Mouse (Mus musculus): ENCODE results near the gene Limd1. TPM values are rescaled to one million over a fixed set of nuclear protein-coding genes. Genes with fewer than 3 reads are reported as not detected.
A peak's percentile ranks its signal among the peaks of the same experiment; 100 is the strongest.

The Limd1 gene
- polyA plus RNA-seq, 1 experiment from 2014 or later = 52.1 TPM

DNA sequence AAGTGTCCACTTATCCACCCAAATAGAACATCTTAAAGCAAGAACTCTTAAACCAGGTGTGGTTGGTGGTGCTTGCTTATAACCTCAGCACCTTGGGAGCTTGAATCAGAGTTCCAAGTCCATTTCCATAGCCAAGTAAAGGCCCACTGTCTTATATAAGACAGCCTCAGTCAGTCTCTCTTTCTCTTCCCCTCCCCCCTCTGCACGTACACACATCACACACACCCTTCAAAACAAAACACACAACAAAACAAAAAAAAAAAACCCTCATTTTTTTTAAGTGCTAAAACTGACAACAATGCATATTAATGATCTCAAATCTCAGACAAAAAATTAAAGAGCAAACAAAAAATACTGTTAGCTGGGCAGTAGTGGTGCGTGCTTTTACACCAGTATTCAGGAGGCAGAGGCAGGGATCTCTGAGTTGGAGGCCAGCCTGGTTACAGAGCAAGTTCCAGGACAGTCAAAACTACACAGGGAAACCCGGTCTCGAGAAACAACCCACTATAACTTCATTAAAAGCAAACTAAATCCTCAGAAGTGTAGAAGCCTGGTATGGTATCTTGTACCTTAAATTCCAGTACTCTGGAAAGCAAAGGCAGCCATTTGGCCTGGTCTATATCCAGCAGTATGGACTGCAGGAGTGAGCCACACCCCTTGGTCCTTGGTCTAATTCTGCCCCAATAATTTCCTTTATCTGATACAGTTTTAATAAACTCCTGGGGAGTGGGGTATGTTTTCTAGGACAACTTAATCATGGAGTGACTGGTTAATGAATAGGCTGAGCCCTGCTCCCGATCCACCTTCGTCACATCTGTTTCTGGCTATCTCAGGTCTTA, 49.8 kb downstream of the Limd1 start:
- WGBS = 29% methylated on average over 6 of the region's 6 CpGs
- no peaks in the 10 kb centered on the region for H3K27me3 ChIP-seq (replicated peaks; ENCODE audit: low read depth, poor library complexity, severe bottlenecking)
- H3K9me3 ChIP-seq = no peaks in the 10 kb centered on the region
- H3K36me3 ChIP-seq (replicated peaks) = no peaks in the 10 kb centered on the region
- peak overlapping the region; percentile 83 for H3K27ac ChIP-seq (replicated peaks)
- peak; percentile 20 for DNase-seq (ENCODE audit: low spot score)
- peaks cover 28% of the 10 kb centered on the region for H3K4me1 ChIP-seq
- H3K4me3 ChIP-seq = peak overlapping the region; percentile 94

DNA sequence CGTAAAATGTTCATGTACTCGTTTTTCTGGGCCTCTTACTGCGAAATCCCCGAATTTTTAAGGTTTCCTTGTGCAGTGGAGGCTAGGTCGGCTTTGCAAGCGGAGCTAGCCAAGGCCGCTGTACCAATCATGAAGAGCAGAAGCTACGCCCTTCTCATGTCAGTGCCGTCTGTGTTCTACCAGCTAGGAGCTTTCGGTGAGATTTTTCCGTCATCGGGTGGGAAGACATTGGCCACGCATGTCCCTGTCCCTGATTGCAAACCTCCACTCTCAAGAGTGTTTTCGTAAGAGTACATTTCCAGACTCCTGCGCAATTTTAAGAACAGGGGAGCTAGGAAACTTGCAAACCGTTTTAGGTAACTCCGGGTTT, 50.4 kb downstream of the Limd1 start:
- WGBS = 1% methylated on average over 17 of the region's 17 CpGs

DNA sequence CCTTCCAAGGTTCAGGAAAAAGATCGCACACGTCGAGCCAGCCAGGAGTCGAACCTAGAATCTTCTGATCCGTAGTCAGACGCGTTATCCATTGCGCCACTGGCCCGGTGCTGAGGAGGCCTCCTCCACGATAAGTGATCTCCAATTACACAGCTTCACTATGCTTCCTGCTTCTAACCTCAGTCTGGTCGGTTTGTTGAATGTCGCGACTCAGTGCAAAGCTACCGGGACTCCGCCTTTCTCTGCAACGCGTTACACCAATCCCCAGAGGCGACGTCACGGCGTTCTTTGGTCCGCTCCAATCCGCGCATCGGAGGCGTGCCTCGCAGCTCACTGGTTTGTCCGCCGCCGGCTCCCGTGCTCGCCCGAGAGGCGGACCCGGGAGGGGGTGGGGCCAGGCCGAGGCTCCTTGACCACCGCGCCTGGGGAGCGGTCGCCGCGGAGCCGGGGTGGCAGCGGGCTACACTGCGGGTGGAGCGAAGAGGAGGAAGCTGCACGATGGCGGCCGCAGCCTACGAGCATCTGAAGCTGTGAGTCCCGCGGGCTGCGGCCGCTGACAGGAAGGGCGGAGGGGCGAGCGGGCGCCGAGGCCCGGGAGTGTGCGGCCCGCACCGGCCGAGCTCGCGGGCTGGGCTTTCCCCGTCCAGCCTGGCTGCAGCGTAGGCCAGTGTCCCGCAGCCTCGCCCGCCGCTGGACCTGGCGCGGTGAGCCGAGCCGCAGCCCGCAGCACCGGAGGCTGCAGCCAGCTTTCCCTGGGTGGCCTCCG, 51.1 kb downstream of the Limd1 start, which contains the start of gene Sacm1l:
Gene Sacm1l (plus strand): TSS at position 368 of the 766 bp plus-strand sequence.
- no peaks in the 10 kb centered on the region for H3K9me3 ChIP-seq
- peak within 1 kb of the TSS; percentile 91 for H3K27ac ChIP-seq (replicated peaks)
- H3K4me1 ChIP-seq = peaks cover 28% of the 10 kb centered on the region
- H3K36me3 ChIP-seq (replicated peaks) = 0 out of 2 replicates have a peak, but pooled peaks cover 3% of the 10 kb centered on the region
- peak; percentile 99 for DNase-seq (ENCODE audit: low spot score)
- under 1% methylated on average over 79 of the region's 79 CpGs for WGBS
- no peaks in the 10 kb centered on the region for H3K27me3 ChIP-seq (replicated peaks; ENCODE audit: low read depth, poor library complexity, severe bottlenecking)
- H3K4me3 ChIP-seq = peak within 1 kb of the TSS; percentile 94

More for the DNA sequence above, 50.4 kb downstream of the Limd1 start:
- H3K36me3 ChIP-seq (replicated peaks) = no peaks in the 10 kb centered on the region
- H3K4me3 ChIP-seq = peak overlapping the region; percentile 94
- peak overlapping the region; percentile 83 for H3K27ac ChIP-seq (replicated peaks)
- peaks cover 28% of the 10 kb centered on the region for H3K4me1 ChIP-seq
- peak; percentile 54 for DNase-seq (ENCODE audit: low spot score)
- no peaks in the 10 kb centered on the region for H3K9me3 ChIP-seq
- H3K27me3 ChIP-seq (replicated peaks; ENCODE audit: low read depth, poor library complexity, severe bottlenecking) = no peaks in the 10 kb centered on the region

DNA sequence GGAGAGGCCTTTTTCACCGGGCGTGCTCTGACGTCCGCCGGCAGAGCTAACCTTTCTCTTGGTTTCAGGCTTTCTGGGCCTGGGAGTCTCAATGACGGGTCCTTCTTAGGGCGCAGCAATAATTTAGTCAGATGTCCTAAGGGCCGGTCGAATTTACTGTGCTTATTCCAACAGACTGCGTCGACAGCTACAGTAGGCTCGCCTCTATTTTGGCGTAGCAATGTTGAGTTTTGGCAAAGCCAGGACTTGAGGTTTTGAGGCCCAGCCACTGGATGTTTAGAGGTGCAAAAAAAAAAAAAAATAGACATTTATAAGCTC, 51.6 kb downstream of the Limd1 start:
- Histone ChIP-seq H3K4me1 (peaks cover 28% of the 10 kb centered on the region), H3K36me3 (replicated peaks) (peaks cover 6% of the 10 kb centered on the region; the same call in 1 of the 2 replicates), H3K4me3 (peak overlapping the region; percentile 94), H3K27me3 (replicated peaks; ENCODE audit: low read depth, poor library complexity, severe bottlenecking) (no peaks in the 10 kb centered on the region), H3K27ac (replicated peaks) (peak overlapping the region; percentile 91), H3K9me3 (no peaks in the 10 kb centered on the region)
- no peak for DNase-seq (ENCODE audit: low spot score)
- WGBS = under 1% methylated on average over 13 of the region's 13 CpGs

DNA sequence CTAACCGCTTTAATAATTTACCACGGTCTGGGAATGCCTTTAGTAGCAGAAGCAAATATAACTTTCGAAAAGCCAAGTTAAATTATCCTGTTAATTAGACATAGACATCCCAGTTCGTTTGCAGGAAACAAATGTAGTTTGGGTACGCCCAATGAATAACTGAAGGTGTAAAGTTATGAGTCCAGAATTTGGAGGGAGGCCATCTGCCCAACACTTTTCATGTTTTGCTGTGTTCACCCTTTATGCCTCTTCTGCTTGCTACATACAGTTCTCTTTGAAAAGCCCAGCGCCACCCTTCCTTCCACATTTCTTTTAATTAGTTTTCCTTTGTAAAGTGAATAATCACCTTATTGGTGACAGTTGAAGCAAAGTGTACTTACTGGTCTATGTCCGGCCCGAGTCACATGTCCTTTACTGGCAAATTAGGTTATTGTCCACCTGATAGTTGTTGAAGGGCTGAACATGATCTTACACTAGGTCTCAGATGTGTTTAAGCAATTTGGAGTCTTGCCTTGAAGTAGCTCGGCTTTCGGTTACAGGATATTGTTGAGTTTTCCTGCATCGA, 52.1 kb downstream of the Limd1 start:
- no peak for DNase-seq (ENCODE audit: low spot score)
- Histone ChIP-seq H3K27ac (replicated peaks) (peak overlapping the region; percentile 91), H3K9me3 (no peaks in the 10 kb centered on the region), H3K27me3 (replicated peaks; ENCODE audit: low read depth, poor library complexity, severe bottlenecking) (no peaks in the 10 kb centered on the region), H3K4me3 (peak overlapping the region; percentile 94), H3K36me3 (replicated peaks) (peaks cover 6% of the 10 kb centered on the region; the same call in 1 of the 2 replicates), H3K4me1 (peaks cover 28% of the 10 kb centered on the region)
- WGBS = 46% methylated on average over 11 of the region's 11 CpGs

DNA sequence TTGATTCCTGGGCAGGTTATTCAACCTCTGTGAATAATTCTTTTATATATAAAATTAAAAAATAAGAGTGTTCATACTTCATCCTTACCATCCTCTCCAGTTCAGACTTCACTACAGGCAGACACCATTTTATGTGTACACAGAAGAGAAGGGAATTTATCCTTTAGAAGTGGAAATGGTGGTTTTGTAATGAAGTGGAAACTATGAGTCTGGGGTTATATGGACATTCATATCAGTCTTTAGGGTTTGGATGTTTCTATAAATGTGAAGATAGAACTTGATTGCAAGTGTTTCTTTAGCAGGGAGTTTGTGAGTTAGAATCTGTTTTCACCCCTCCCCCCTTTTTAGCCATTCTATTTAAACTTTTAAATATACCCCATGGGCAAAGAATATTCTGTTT, 52.7 kb downstream of the Limd1 start:
- peaks cover 9% of the 10 kb centered on the region; the same call in 1 of the 2 replicates for H3K36me3 ChIP-seq (replicated peaks)
- peaks cover 28% of the 10 kb centered on the region for H3K4me1 ChIP-seq
- no peak overlapping the region for H3K27ac ChIP-seq (replicated peaks)
- no peaks in the 10 kb centered on the region for H3K9me3 ChIP-seq
- H3K4me3 ChIP-seq = peak overlapping the region; percentile 94; the same call in 1 of the 2 replicates
- H3K27me3 ChIP-seq (replicated peaks; ENCODE audit: low read depth, poor library complexity, severe bottlenecking) = no peaks in the 10 kb centered on the region
- DNase-seq (ENCODE audit: low spot score) = no peak

DNA sequence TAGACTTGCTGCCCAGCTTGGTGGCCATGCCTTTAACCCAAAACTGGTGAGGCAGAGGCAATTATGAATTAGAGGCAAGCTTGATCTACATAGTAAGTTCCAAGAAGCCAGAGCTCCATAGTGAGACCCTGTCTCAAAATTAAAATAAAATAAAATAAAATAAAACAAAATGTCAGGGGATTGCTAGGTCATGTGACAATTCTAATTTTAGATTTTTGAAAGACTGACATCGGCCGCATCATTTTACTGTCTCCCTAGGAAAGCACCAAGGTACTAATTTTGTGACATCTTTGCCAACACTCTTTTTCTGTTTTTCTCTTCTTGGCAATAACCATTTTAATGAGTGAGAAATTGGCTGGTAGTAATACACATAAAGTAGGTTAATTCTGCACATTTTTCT, 58.1 kb downstream of the Limd1 start:
- Histone ChIP-seq H3K27me3 (replicated peaks; ENCODE audit: low read depth, poor library complexity, severe bottlenecking) (no peaks in the 10 kb centered on the region), H3K4me1 (peaks cover 7% of the 10 kb centered on the region), H3K27ac (replicated peaks) (no peak overlapping the region), H3K9me3 (no peaks in the 10 kb centered on the region), H3K4me3 (no peak overlapping the region), H3K36me3 (replicated peaks) (peaks cover 9% of the 10 kb centered on the region; the same call in 1 of the 2 replicates)
- DNase-seq (ENCODE audit: low spot score) = no peak
- WGBS = 98% methylated on average over 2 of the region's 2 CpGs

DNA sequence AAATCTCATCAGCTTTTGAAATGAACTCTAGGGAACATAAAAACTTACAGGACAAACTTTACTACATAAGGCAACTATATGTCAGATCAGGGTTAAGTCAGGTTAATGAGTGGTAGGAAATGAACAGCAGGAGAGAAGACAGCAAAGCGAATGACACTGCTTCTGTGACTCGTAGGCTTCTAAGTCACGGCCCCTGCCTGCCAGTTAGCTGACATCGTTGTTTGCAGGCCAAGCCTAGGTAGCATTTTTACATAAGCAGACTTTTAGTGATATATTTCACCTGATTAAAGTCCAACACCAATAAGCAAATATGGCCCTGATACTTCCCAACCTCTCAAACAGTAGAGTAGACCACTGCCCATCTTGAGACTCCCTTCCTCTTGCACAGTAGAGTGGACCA, 59.7 kb downstream of the Limd1 start:
- Histone ChIP-seq H3K4me3 (no peak overlapping the region), H3K9me3 (no peaks in the 10 kb centered on the region), H3K4me1 (0 out of 2 replicates have a peak, but pooled peaks cover 2% of the 10 kb centered on the region), H3K27me3 (replicated peaks; ENCODE audit: low read depth, poor library complexity, severe bottlenecking) (no peaks in the 10 kb centered on the region), H3K36me3 (replicated peaks) (peaks cover 13% of the 10 kb centered on the region; the same call in 1 of the 2 replicates), H3K27ac (replicated peaks) (no peak overlapping the region)
- no peak for DNase-seq (ENCODE audit: low spot score)
- WGBS = 74% methylated on average over 4 of the region's 4 CpGs

DNA sequence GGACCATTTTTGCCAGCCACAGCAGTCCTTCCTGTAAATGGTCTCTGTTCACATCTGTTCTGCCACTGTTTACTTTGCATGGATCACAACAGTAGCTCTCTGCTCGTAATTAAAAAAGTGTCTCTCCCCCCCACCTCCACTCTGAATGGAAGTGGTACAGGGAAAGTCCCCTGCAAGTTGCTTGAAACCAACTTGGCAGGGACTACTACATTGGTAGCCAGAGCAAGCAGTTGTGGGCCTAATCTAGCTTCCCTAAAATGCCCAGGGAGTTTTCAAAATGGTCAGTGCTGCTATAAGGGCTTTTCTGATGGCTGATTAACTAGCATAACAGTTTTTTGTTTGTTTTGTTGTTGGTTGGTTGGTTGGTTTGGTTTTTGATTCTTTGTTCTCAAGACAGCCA, 60.6 kb downstream of the Limd1 start:
- 45% methylated on average over 1 of the region's 1 CpGs for WGBS
- Histone ChIP-seq H3K27ac (replicated peaks) (no peak overlapping the region), H3K9me3 (no peaks in the 10 kb centered on the region), H3K36me3 (replicated peaks) (peaks cover 20% of the 10 kb centered on the region; the same call in 1 of the 2 replicates), H3K4me3 (no peak overlapping the region), H3K4me1 (0 out of 2 replicates have a peak, but pooled peaks cover 2% of the 10 kb centered on the region), H3K27me3 (replicated peaks; ENCODE audit: low read depth, poor library complexity, severe bottlenecking) (no peaks in the 10 kb centered on the region)
- DNase-seq (ENCODE audit: low spot score) = no peak

DNA sequence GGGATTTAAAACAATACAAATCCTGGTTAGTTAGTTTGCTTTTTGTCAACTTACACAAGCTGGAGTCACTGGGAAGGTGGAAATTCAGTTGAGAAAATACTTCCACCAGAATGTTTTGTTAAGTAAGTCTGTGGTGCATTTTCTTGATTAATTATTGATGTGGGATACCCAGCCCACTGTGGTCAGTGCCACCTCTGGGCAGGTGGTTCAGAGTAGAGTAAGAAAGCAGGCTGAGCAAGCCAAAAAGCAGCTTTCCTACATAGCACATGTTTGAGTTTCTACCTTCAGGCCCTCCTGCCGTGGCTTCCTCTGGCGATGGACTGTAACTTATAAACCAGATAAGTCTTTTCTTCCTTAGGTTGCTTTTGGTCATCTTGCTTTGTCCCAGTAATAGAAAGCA, 61.3 kb downstream of the Limd1 start:
- WGBS = 85% methylated on average over 2 of the region's 2 CpGs

DNA sequence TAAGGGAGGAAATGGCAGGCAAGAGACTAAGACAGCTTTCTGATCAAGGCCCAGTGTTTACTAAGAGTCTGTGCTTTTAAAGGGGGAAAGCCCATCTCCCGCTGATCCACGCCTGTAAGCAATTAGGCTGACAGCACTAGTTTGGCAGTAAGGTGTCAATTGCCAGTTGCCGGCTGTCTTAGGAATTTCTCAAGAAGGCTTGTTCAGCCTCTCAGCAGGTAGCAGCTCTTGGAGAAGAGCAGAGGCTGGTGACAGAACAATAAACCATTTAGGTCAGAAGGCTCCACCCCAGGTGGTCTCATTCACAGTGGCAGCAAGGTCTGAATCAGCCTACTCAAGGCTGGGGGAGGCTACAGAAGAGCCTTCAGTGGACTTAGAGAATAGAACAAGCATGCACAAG, 76.1 kb downstream of the Limd1 start:
- Histone ChIP-seq H3K4me3 (no peak overlapping the region), H3K9me3 (no peaks in the 10 kb centered on the region), H3K27ac (replicated peaks) (no peak overlapping the region), H3K4me1 (peaks cover 7% of the 10 kb centered on the region), H3K36me3 (replicated peaks) (peaks cover 90% of the 10 kb centered on the region), H3K27me3 (replicated peaks; ENCODE audit: low read depth, poor library complexity, severe bottlenecking) (0 out of 2 replicates have a peak, but pooled peaks cover 3% of the 10 kb centered on the region)
- DNase-seq (ENCODE audit: low spot score) = peak; percentile 43
- WGBS = 9% methylated on average over 3 of the region's 3 CpGs

More for the DNA sequence above, 61.3 kb downstream of the Limd1 start:
- peaks cover 17% of the 10 kb centered on the region; the same call in 1 of the 2 replicates for H3K36me3 ChIP-seq (replicated peaks)
- no peaks in the 10 kb centered on the region for H3K27me3 ChIP-seq (replicated peaks; ENCODE audit: low read depth, poor library complexity, severe bottlenecking)
- H3K9me3 ChIP-seq = no peaks in the 10 kb centered on the region
- no peak for DNase-seq (ENCODE audit: low spot score)
- H3K4me1 ChIP-seq = 0 out of 2 replicates have a peak, but pooled peaks cover 2% of the 10 kb centered on the region
- no peak overlapping the region for H3K27ac ChIP-seq (replicated peaks)
- no peak overlapping the region for H3K4me3 ChIP-seq

All from embryonic facial prominence, embryonic 10.5 days (tissue).